Mouse (Mus musculus): Measurements from ENCODE around the gene Kras. TPM values are rescaled to one million over a fixed set of nuclear protein-coding genes. Genes with fewer than 3 reads are reported as not detected.

Gene Kras
- polyA plus RNA-seq, 1 experiment from 2014 or later = 97.9 TPM

DNA sequence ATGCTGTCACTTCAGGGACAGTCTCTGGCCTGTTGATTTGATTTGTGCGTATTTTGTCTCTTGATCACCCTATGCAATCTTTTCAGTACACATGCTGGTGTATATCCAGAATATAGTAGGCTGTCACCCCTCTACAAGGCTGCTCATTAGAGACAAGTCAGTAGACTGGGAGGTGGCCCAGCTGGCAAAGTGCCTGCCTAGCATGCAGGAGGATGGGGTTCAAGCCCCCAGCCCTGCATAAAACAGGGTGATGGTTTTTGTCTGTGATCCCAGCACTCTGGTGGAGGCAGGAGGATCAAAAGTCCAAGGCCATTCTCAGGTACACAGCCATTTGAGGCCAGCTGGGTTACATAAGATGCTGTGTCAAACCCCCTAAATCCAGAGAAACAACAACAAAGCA is 63.9 kb downstream of the Kras start:
- no peak overlapping the region for H3K9ac ChIP-seq (ENCODE audit: low read depth, low read length)

GRCm38 (mm10) chr6:145182044-145182443 is 68.0 kb downstream of the Kras start:
- 71% methylated on average over 8 of the region's 8 CpGs for WGBS
- Histone ChIP-seq H3K9me3 (ENCODE audit: control insufficient read depth, low read length) (no peaks in the 10 kb centered on the region), H3K4me3 (ENCODE audit: low read length) (no peak overlapping the region), H3K27ac (ENCODE audit: low read depth, low read length) (no peak overlapping the region), H3K4me1 (ENCODE audit: control insufficient read depth, insufficient read depth, low read length) (no peaks in the 10 kb centered on the region), H3K36me3 (ENCODE audit: control insufficient read depth, insufficient read depth, low read length) (no peaks in the 10 kb centered on the region), H3K9ac (ENCODE audit: low read depth, low read length) (no peak overlapping the region), H3K4me2 (replicated peaks; ENCODE audit: low read depth, low read length) (no peak overlapping the region), H3K27me3 (ENCODE audit: control insufficient read depth, insufficient read depth, low read length) (no peaks in the 10 kb centered on the region)
- no peak for ATAC-seq (ENCODE audit: low FRiP score, low TSS enrichment)

More for the DNA sequence above, 63.9 kb downstream of the Kras start:
- WGBS = 87% methylated on average over 1 of the region's 1 CpGs
- no peaks in the 10 kb centered on the region for H3K36me3 ChIP-seq (ENCODE audit: control insufficient read depth, insufficient read depth, low read length)
- no peak overlapping the region for H3K4me2 ChIP-seq (replicated peaks; ENCODE audit: low read depth, low read length)
- H3K9me3 ChIP-seq (ENCODE audit: control insufficient read depth, low read length) = no peaks in the 10 kb centered on the region
- no peaks in the 10 kb centered on the region for H3K4me1 ChIP-seq (ENCODE audit: control insufficient read depth, insufficient read depth, low read length)
- no peak overlapping the region for H3K4me3 ChIP-seq (ENCODE audit: low read length)
- H3K27ac ChIP-seq (ENCODE audit: low read depth, low read length) = no peak overlapping the region
- no peaks in the 10 kb centered on the region for H3K27me3 ChIP-seq (ENCODE audit: control insufficient read depth, insufficient read depth, low read length)
- ATAC-seq (ENCODE audit: low FRiP score, low TSS enrichment) = no peak

DNA sequence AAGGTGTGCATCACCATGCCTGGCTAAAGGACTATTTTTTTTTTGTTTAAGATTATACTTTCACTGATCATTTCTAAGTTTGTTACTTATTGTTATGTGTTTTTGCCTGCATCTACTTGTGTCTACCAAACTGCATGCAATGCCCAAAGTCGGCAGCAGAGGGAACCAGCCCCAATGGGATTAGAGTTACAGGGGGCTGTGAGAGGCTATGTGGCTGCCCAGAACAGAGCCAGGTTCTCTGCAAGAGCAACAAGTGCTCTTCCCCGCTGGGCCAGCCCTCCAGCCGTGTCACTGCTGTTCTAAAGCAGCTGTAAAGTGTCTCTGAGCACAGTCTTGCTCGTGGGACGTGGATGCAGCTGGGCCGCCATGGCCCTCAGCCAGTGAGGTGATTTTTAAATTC is 70.4 kb downstream of the Kras start:
- H3K27ac ChIP-seq (ENCODE audit: low read depth, low read length) = no peak overlapping the region
- H3K27me3 ChIP-seq (ENCODE audit: control insufficient read depth, insufficient read depth, low read length) = peaks cover 6% of the 10 kb centered on the region; the same call in 1 of the 2 replicates
- H3K4me1 ChIP-seq (ENCODE audit: control insufficient read depth, insufficient read depth, low read length) = peaks cover 1% of the 10 kb centered on the region
- no peak overlapping the region for H3K9ac ChIP-seq (ENCODE audit: low read depth, low read length)
- no peak overlapping the region for H3K4me3 ChIP-seq (ENCODE audit: low read length)
- no peaks in the 10 kb centered on the region for H3K9me3 ChIP-seq (ENCODE audit: control insufficient read depth, low read length)
- no peaks in the 10 kb centered on the region for H3K36me3 ChIP-seq (ENCODE audit: control insufficient read depth, insufficient read depth, low read length)
- 21% methylated on average over 6 of the region's 6 CpGs for WGBS
- no peak overlapping the region for H3K4me2 ChIP-seq (replicated peaks; ENCODE audit: low read depth, low read length)
- ATAC-seq (ENCODE audit: low FRiP score, low TSS enrichment) = peak; percentile 47

DNA sequence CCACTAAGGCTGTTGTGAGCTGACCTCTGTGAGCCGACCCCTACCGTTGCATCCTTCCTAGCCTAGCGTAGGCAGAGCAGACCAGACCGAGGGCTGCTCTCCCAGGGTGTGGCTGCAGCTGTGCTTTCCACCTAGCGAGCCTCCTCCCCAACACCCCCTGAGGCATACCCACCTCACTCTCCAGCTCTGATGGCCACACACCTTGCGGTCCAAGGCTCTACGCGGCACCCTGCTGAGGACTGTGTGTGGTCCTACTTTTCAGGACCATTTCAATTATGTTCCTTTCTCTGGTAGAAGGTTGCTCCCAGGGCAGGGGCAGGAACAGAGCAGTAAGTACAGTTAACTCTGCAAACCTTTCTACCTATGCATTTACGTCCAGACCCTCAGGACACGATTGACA is 73.6 kb downstream of the Kras start:
- Histone ChIP-seq H3K4me3 (ENCODE audit: low read length) (no peak overlapping the region), H3K9ac (ENCODE audit: low read depth, low read length) (no peak overlapping the region), H3K4me1 (ENCODE audit: control insufficient read depth, insufficient read depth, low read length) (peaks cover 13% of the 10 kb centered on the region), H3K27ac (ENCODE audit: low read depth, low read length) (no peak overlapping the region), H3K36me3 (ENCODE audit: control insufficient read depth, insufficient read depth, low read length) (no peaks in the 10 kb centered on the region), H3K9me3 (ENCODE audit: control insufficient read depth, low read length) (no peaks in the 10 kb centered on the region), H3K27me3 (ENCODE audit: control insufficient read depth, insufficient read depth, low read length) (peaks cover 6% of the 10 kb centered on the region; the same call in 1 of the 2 replicates), H3K4me2 (replicated peaks; ENCODE audit: low read depth, low read length) (no peak overlapping the region)
- 48% methylated on average over 10 of the region's 10 CpGs for WGBS
- ATAC-seq (ENCODE audit: low FRiP score, low TSS enrichment) = no peak

- no peaks in the 10 kb centered on the region for H3K36me3 ChIP-seq (ENCODE audit: control insufficient read depth, insufficient read depth, low read length)
- no peaks in the 10 kb centered on the region for H3K9me3 ChIP-seq (ENCODE audit: control insufficient read depth, low read length)
- ATAC-seq (ENCODE audit: low FRiP score, low TSS enrichment) = peak; percentile 51; the same call in 1 of the 2 replicates
- H3K4me1 ChIP-seq (ENCODE audit: control insufficient read depth, insufficient read depth, low read length) = peaks cover 13% of the 10 kb centered on the region
- H3K27ac ChIP-seq (ENCODE audit: low read depth, low read length) = no peak overlapping the region
- peaks cover 6% of the 10 kb centered on the region; the same call in 1 of the 2 replicates for H3K27me3 ChIP-seq (ENCODE audit: control insufficient read depth, insufficient read depth, low read length)
- WGBS = 25% methylated on average over 9 of the region's 9 CpGs
- H3K9ac ChIP-seq (ENCODE audit: low read depth, low read length) = no peak overlapping the region
- H3K4me3 ChIP-seq (ENCODE audit: low read length) = no peak overlapping the region
- peak overlapping the region; percentile 24 for H3K4me2 ChIP-seq (replicated peaks; ENCODE audit: low read depth, low read length)
Observed at GRCm38 (mm10) chr6:145175571-145175981, 74.5 kb downstream of the Kras start.

DNA sequence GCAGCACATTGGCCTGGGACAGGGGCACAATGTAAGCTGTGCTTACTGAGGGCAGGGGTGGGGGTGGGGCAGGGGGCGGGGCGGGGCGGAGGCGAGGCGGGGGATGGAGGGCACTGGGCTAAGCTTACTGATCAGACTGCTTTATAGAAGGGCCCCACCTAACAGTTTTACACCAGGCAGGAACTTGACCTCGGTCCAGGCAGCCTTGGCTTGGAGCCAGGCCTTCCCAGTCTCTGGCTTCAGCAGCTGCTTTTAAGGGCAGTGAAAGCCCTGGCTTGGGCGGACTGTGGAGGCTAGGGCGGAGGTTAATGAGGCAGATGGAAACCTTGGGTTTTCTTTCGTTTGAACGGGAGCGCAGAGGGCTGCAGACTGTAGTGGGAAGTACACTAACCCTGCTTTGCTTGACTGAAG is 76.3 kb downstream of the Kras start:
- Histone ChIP-seq H3K36me3 (ENCODE audit: control insufficient read depth, insufficient read depth, low read length) (no peaks in the 10 kb centered on the region), H3K9me3 (ENCODE audit: control insufficient read depth, low read length) (no peaks in the 10 kb centered on the region), H3K4me2 (replicated peaks; ENCODE audit: low read depth, low read length) (peak overlapping the region; percentile 19), H3K27me3 (ENCODE audit: control insufficient read depth, insufficient read depth, low read length) (peaks cover 6% of the 10 kb centered on the region; the same call in 1 of the 2 replicates), H3K4me1 (ENCODE audit: control insufficient read depth, insufficient read depth, low read length) (peaks cover 13% of the 10 kb centered on the region), H3K27ac (ENCODE audit: low read depth, low read length) (no peak overlapping the region), H3K9ac (ENCODE audit: low read depth, low read length) (no peak overlapping the region), H3K4me3 (ENCODE audit: low read length) (no peak overlapping the region)
- 3% methylated on average over 11 of the region's 11 CpGs for WGBS
- peak; percentile 83 for ATAC-seq (ENCODE audit: low FRiP score, low TSS enrichment)

DNA sequence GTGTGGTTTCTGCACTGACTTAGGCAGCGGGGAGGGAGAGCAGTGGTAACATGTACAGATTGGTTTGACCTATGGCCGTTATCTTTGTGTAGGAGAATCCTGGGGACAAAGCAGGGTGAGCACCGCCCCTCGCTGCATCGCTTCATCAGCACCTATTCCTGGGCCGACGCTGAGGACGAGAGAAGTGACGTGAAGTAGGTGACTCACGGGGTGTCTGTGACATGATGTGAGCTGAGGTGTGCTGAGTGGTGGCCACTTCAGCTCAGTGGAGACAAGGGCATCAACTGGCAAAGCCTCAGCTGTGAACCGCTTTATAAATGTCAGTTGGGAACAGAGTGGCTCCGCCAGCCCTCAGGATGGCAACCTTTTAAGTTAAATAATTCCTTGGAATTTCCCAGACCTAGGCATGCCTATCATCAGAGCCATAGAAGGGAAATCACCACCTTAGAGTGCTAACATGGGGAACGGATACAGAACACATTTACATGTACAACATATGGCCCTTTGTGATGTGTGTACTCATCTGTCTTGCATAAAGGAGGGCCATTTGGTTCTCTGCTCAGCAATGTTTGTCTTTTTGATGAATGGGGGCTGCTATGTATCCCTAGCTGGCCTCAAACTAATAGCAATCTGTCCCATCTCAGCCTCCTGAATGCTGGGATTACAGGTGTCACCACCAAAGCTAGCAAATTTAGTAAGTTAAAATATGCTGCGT is 78.0 kb downstream of the Kras start:
- H3K27ac ChIP-seq (ENCODE audit: low read depth, low read length) = no peak overlapping the region
- H3K9me3 ChIP-seq (ENCODE audit: control insufficient read depth, low read length) = no peaks in the 10 kb centered on the region
- WGBS = 87% methylated on average over 14 of the region's 14 CpGs
- no peaks in the 10 kb centered on the region for H3K36me3 ChIP-seq (ENCODE audit: control insufficient read depth, insufficient read depth, low read length)
- no peak overlapping the region for H3K4me2 ChIP-seq (replicated peaks; ENCODE audit: low read depth, low read length)
- ATAC-seq (ENCODE audit: low FRiP score, low TSS enrichment) = no peak
- H3K9ac ChIP-seq (ENCODE audit: low read depth, low read length) = no peak overlapping the region
- peaks cover 13% of the 10 kb centered on the region for H3K4me1 ChIP-seq (ENCODE audit: control insufficient read depth, insufficient read depth, low read length)
- H3K4me3 ChIP-seq (ENCODE audit: low read length) = no peak overlapping the region
- peaks cover 6% of the 10 kb centered on the region; the same call in 1 of the 2 replicates for H3K27me3 ChIP-seq (ENCODE audit: control insufficient read depth, insufficient read depth, low read length)

Other genes with a start within 250 kb of the Kras start
- 6.5 and 8.6 TPM in 2 replicates for gene Bcat1, start 174.1 kb downstream of the Kras start, polyA plus RNA-seq (2014; fragmentation: Nextera tagmentation; extraction: Ambion mirVana)
- 1.0 and 1.3 TPM in 2 replicates for gene Lrmp, start 134.6 kb downstream of the Kras start, polyA plus RNA-seq (2014; fragmentation: Nextera tagmentation; extraction: Ambion mirVana)
- gene Casc1, start 39.2 kb downstream of the Kras start, polyA plus RNA-seq (2014; fragmentation: Nextera tagmentation; extraction: Ambion mirVana) = 0.20 and 0.79 TPM in 2 replicates
- gene Etfrf1, start 39.1 kb downstream of the Kras start, polyA plus RNA-seq (2014; fragmentation: Nextera tagmentation; extraction: Ambion mirVana) = 39.2 and 47.3 TPM in 2 replicates